Mouse (Mus musculus) layer of hippocampus, adult 18-20 months (tissue): ENCODE data around the gene Cacnb1. TPM values are rescaled to one million over a fixed set of nuclear protein-coding genes. Genes with fewer than 3 reads are reported as not detected.
A peak's percentile ranks its signal among the peaks of the same experiment; 100 is the strongest.

Experiments
- DNase-seq, 2 experiments: peaks; one replicate each; pipeline ENCODE4 v3.0.0; 2022; ENCODE audit warnings: low spot score in 2 of 2
- total RNA-seq, 2 experiments: library from RNA; stranded (reverse); gene quantifications; 2 replicates each; pipeline ENCODE4 v1.2.3; 2021

Gene Cacnb1
- total RNA-seq, 2 experiments from 2014 or later: 148 to 155 TPM

GRCm38 (mm10) chr11:97987551-97988526 is 35.0 kb downstream of the Cacnb1 start:
- DNase-seq: peak; percentile 95 to 98

GRCm38 (mm10) chr11:97986738-97987465 is 35.9 kb downstream of the Cacnb1 start:
- no peak for DNase-seq

- no peak for DNase-seq
Observed at GRCm38 (mm10) chr11:97985727-97986677, 36.8 kb downstream of the Cacnb1 start, which contains the start of gene Plxdc1. Plxdc1 (minus strand) TSS chr11:97986444.

- DNase-seq: no peak
Observed at GRCm38 (mm10) chr11:97983983-97984382, 38.9 kb downstream of the Cacnb1 start.

- DNase-seq: no peak
Observed at GRCm38 (mm10) chr11:97983506-97983905, 39.3 kb downstream of the Cacnb1 start.

- DNase-seq: no peak
Observed at GRCm38 (mm10) chr11:97982721-97983120, 40.1 kb downstream of the Cacnb1 start.

- no peak for DNase-seq
Observed at GRCm38 (mm10) chr11:97980531-97980966, 42.3 kb downstream of the Cacnb1 start.

- DNase-seq: no peak
Observed at GRCm38 (mm10) chr11:97979824-97980495, 42.9 kb downstream of the Cacnb1 start.

- no peak for DNase-seq
Observed at GRCm38 (mm10) chr11:97978392-97978791, 44.4 kb downstream of the Cacnb1 start.

GRCm38 (mm10) chr11:97977797-97978196 is 45.0 kb downstream of the Cacnb1 start:
- no peak for DNase-seq

GRCm38 (mm10) chr11:97974746-97975145 is 48.1 kb downstream of the Cacnb1 start:
- DNase-seq: no peak

GRCm38 (mm10) chr11:97974141-97974540 is 48.7 kb downstream of the Cacnb1 start:
- no peak for DNase-seq

GRCm38 (mm10) chr11:97972434-97972833 is 50.4 kb downstream of the Cacnb1 start:
- DNase-seq: no peak

- DNase-seq: peak; percentile 86 to 91
Observed at GRCm38 (mm10) chr11:97971232-97971631, 51.6 kb downstream of the Cacnb1 start.

- no peak for DNase-seq
Observed at GRCm38 (mm10) chr11:97970771-97971170, 52.1 kb downstream of the Cacnb1 start.

- DNase-seq: no peak
Observed at GRCm38 (mm10) chr11:97968385-97968784, 54.4 kb downstream of the Cacnb1 start.

GRCm38 (mm10) chr11:97967114-97967513 is 55.7 kb downstream of the Cacnb1 start:
- no peak for DNase-seq

GRCm38 (mm10) chr11:97960907-97961306 is 61.9 kb downstream of the Cacnb1 start:
- DNase-seq: no peak

- DNase-seq: peak; percentile 31 to 57
Observed at GRCm38 (mm10) chr11:97959300-97959680, 63.5 kb downstream of the Cacnb1 start.

- DNase-seq: no peak
Observed at GRCm38 (mm10) chr11:97958641-97959299, 64.1 kb downstream of the Cacnb1 start.
